Mouse (Mus musculus): ENCODE measurements at regions not wholly inside any gene's neighbourhood (a gene's known extent, or its start where the extent isn't known, plus 50 kb on each side); places are given as distances from the start of the nearest gene placed in this dataset.

DNA sequence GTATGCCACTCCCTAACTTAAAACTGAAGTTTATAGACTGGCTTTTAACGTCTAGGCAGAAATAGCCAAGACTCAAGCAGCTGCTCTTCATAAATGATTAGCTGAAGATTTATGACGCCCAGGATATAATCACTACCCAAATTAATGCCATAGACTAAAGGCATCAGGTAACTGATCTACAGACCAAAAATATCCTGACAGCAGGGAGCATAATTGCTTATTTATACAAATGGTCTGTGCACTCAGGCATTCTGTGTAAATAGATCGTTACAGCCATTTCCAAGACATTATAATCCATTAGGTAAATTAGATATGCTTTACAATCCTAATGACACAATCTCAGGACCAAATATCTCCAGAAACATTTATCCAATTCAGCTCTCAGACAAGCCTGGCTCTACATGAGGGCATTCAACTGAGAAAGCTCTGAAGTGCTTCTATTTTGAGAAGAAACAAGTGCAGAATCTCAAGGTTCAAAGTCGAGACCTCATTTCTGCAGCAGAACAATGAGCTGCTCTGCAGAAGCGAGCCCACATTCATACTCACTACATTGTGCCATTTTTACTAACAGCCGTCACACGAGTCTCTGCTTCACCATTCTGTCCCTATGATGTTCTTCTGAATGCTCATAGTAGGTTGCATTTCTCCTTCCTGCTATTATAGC is 111.9 kb upstream of the Actbl2 start:
- no peak for DNase-seq (ENCODE audit: low spot score)
- no peaks in the 10 kb centered on the region for H3K9me3 ChIP-seq (ENCODE audit: low read length)
- no peaks in the 10 kb centered on the region for H3K36me3 ChIP-seq (ENCODE audit: insufficient read depth, low read length)
- H3K4me3 ChIP-seq (ENCODE audit: low read depth, low read length), result no peak overlapping the region
- H3K27me3 ChIP-seq (ENCODE audit: insufficient read depth, low read length), result no peaks in the 10 kb centered on the region
- H3K9ac ChIP-seq (replicated peaks; ENCODE audit: low read length, poor library complexity, severe bottlenecking), result no peak overlapping the region
- H3K4me1 ChIP-seq (ENCODE audit: insufficient read depth, low read length), result no peaks in the 10 kb centered on the region
- TF ChIP-seq CTCF (IDR thresholded peaks at IDR 0.05), result no peak
- 66% methylated on average over 7 of the region's 7 CpGs for WGBS
- no peak overlapping the region for H3K27ac ChIP-seq (ENCODE audit: low read depth, low read length)
- no peak overlapping the region for H3K4me2 ChIP-seq (ENCODE audit: low read depth, low read length, poor library complexity, severe bottlenecking)
- ATAC-seq (ENCODE audit: low FRiP score), result no peak

DNA sequence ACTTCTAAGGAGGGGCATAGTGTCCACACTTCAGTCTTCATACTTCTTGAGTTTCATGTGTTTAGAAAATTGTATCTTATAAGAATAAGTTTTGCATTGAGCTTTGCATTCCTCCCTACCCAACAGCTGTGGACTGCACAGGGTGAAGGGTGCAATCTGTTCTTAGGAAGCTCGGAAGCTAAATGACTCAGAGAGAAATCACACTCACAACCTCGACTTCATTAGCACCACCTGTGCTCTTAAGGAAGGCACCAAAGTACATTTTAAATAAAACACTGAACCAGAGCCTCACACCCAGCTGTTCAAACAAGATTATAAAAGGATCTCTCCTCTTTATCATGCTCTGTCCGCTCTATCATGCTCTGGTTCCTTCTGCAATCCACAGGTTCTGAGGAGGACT is 110.1 kb upstream of the Actbl2 start:
- no peaks in the 10 kb centered on the region for H3K36me3 ChIP-seq (ENCODE audit: insufficient read depth, low read length)
- no peak overlapping the region for H3K4me2 ChIP-seq (ENCODE audit: low read depth, low read length, poor library complexity, severe bottlenecking)
- H3K4me3 ChIP-seq (ENCODE audit: low read depth, low read length), result no peak overlapping the region
- H3K9me3 ChIP-seq (ENCODE audit: low read length), result no peaks in the 10 kb centered on the region
- 94% methylated on average over 3 of the region's 3 CpGs for WGBS
- TF ChIP-seq CTCF (IDR thresholded peaks at IDR 0.05), result no peak
- H3K9ac ChIP-seq (replicated peaks; ENCODE audit: low read length, poor library complexity, severe bottlenecking), result no peak overlapping the region
- H3K4me1 ChIP-seq (ENCODE audit: insufficient read depth, low read length), result no peaks in the 10 kb centered on the region
- DNase-seq (ENCODE audit: low spot score) (no peak), ATAC-seq (ENCODE audit: low FRiP score) (no peak)
- no peak overlapping the region for H3K27ac ChIP-seq (ENCODE audit: low read depth, low read length)
- no peaks in the 10 kb centered on the region for H3K27me3 ChIP-seq (ENCODE audit: insufficient read depth, low read length)

DNA sequence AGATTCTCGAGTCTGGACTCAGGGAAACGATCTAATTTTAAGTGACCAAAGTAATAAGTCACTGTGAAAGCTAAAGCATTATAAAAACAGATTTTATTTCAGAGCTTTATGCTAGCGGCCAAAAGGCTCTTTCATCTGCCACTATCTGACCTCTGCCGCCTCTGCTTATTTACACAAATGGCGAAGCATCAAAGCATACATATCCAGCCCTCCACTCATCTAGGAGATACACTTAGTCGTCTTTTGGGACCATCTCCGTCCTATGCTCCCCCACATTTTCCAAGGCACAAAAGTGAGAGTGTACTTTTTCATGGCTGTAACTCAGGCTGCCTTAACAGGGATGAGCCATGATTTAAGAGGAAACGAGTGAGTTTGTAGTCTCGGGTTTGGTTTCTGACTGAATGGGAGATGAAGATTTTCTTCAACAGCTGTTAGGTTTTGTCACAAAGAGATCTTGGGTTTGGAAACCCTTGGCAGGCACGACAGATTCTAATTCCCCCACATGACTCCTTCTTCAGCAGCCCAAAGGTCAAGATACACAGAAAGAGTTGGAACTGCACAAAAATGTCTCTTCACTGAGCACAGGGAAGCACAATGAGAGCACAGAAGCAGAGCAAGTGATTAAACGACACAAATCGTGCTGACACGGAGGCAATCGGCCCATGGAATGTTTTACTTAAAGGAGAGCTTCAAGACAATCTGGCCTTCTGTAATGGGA is 96.7 kb upstream of the Actbl2 start:
- DNase-seq (ENCODE audit: low spot score) (no peak), ATAC-seq (ENCODE audit: low FRiP score) (no peak)
- TF ChIP-seq CTCF (IDR thresholded peaks at IDR 0.05), result no peak
- H3K36me3 ChIP-seq (ENCODE audit: insufficient read depth, low read length), result no peaks in the 10 kb centered on the region
- H3K27me3 ChIP-seq (ENCODE audit: insufficient read depth, low read length), result no peaks in the 10 kb centered on the region
- H3K4me3 ChIP-seq (ENCODE audit: low read depth, low read length), result no peak overlapping the region
- 66% methylated on average over 14 of the region's 14 CpGs for WGBS
- H3K4me1 ChIP-seq (ENCODE audit: insufficient read depth, low read length), result no peaks in the 10 kb centered on the region
- no peak overlapping the region for H3K9ac ChIP-seq (replicated peaks; ENCODE audit: low read length, poor library complexity, severe bottlenecking)
- no peak overlapping the region for H3K27ac ChIP-seq (ENCODE audit: low read depth, low read length)
- H3K4me2 ChIP-seq (ENCODE audit: low read depth, low read length, poor library complexity, severe bottlenecking), result no peak overlapping the region
- no peaks in the 10 kb centered on the region for H3K9me3 ChIP-seq (ENCODE audit: low read length)

DNA sequence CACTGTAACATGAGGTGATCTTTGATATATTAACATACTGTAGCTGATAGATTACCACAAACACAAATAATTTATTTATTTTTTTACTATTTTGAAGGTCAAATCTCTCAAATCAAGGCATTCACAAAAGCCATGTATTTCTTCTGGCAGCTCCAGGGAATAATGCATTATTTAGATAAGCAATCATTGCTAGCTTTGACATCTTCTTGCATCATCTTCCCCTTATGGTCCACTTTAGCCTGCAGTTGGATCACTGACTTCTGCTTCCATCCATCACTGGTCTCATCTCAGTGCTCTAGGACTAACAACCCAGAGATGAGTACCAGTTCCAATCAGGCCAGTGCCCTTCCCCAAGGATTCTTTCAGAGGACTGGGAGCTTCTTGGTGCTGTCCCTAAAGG is 95.3 kb upstream of the Actbl2 start:
- Histone ChIP-seq H3K4me3 (ENCODE audit: low read depth, low read length) (no peak overlapping the region), H3K27ac (ENCODE audit: low read depth, low read length) (no peak overlapping the region), H3K9me3 (ENCODE audit: low read length) (no peaks in the 10 kb centered on the region), H3K27me3 (ENCODE audit: insufficient read depth, low read length) (no peaks in the 10 kb centered on the region), H3K9ac (replicated peaks; ENCODE audit: low read length, poor library complexity, severe bottlenecking) (no peak overlapping the region), H3K36me3 (ENCODE audit: insufficient read depth, low read length) (no peaks in the 10 kb centered on the region), H3K4me1 (ENCODE audit: insufficient read depth, low read length) (no peaks in the 10 kb centered on the region), H3K4me2 (ENCODE audit: low read depth, low read length, poor library complexity, severe bottlenecking) (no peak overlapping the region)
- DNase-seq (ENCODE audit: low spot score) (no peak), ATAC-seq (ENCODE audit: low FRiP score) (no peak)
- TF ChIP-seq CTCF (IDR thresholded peaks at IDR 0.05), result no peak

DNA sequence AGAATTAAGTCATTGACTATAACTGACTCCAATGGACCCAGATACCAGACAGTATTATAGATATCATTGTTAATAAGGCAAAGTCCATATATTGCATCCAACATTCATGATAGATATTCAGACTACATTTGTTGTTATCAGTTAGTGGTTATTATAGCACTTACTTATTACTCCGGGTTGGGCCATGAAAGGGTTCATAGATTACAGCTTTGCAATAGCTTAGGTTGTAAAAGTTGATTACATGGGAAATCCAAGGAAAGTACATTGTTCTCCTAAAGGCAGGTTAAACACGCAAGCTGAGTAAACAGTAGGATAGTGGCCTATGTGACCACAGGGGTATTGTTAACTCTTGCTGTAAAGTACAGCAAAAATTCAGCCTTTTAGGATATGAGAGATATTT is 89.3 kb upstream of the Actbl2 start:
- Histone ChIP-seq H3K27ac (ENCODE audit: low read depth, low read length) (no peak overlapping the region), H3K4me1 (ENCODE audit: insufficient read depth, low read length) (no peaks in the 10 kb centered on the region; the same call in 1 of the 2 replicates), H3K4me2 (ENCODE audit: low read depth, low read length, poor library complexity, severe bottlenecking) (no peak overlapping the region), H3K9me3 (ENCODE audit: low read length) (no peaks in the 10 kb centered on the region), H3K36me3 (ENCODE audit: insufficient read depth, low read length) (no peaks in the 10 kb centered on the region), H3K27me3 (ENCODE audit: insufficient read depth, low read length) (no peaks in the 10 kb centered on the region), H3K4me3 (ENCODE audit: low read depth, low read length) (no peak overlapping the region), H3K9ac (replicated peaks; ENCODE audit: low read length, poor library complexity, severe bottlenecking) (no peak overlapping the region)
- TF ChIP-seq CTCF (IDR thresholded peaks at IDR 0.05), result no peak
- ATAC-seq (ENCODE audit: low FRiP score), result no peak
- WGBS, result 93% methylated on average over 2 of the region's 2 CpGs
- DNase-seq (ENCODE audit: low spot score), result no peak
